14 mouse cellular contexts compared by ENCODE assay signal in genomic region chr10:44589352-44589751, GRCm38 (mm10).
DNase-seq lines count a peak whose midpoint lies in the region; ATAC-seq and TF ChIP-seq lines count a peak whose summit lies in the region.
"Had no signal": no experiment of that assay in that cellular context is flagged by ENCODE, and none has a peak within 500 bp of the region (broad histone marks: within the 10 kb centered on the region; RNA-seq: fewer than 3 reads in every experiment).

No protein-coding gene starts in this region.

- no peak overlapping the region for H3K27ac ChIP-seq in kidney, adult 2 months (ENCODE audit: insufficient read depth, low read depth, low read length)
- no peak overlapping the region for H3K27ac ChIP-seq in kidney, embryonic 15.5 days
- no peak overlapping the region for H3K27ac ChIP-seq in CH12.LX (ENCODE audit: insufficient read depth, low read depth)
- peak overlapping the region; percentile 96 for H3K27ac ChIP-seq in bone marrow macrophage, adult 2 months (ENCODE audit: insufficient read depth, low read depth, low read length)
- no peak overlapping the region for H3K27ac ChIP-seq in midbrain, embryonic 15.5 days
- H3K27ac ChIP-seq: hindbrain, embryonic 14.5 days; liver, embryonic 14.5 days had no signal

- no peaks in the 10 kb centered on the region for H3K79me2 ChIP-seq in CH12.LX (replicated peaks; ENCODE audit: control insufficient read depth, extremely low read depth, insufficient read depth, poor library complexity, severe bottlenecking)

- no peak for TF ChIP-seq RAD21 in CH12.LX (IDR thresholded peaks at IDR 0.05; ENCODE audit: low read depth, low read length)

- no peaks in the 10 kb centered on the region for H3K4me1 ChIP-seq in kidney, adult 2 months (ENCODE audit: control insufficient read depth, insufficient read depth, low read length)
- H3K4me1 ChIP-seq in kidney, embryonic 15.5 days: no peaks in the 10 kb centered on the region
- H3K4me1 ChIP-seq in CH12.LX (ENCODE audit: control insufficient read depth in 1 of 2, insufficient read depth in 2 of 2): peaks cover 0 to 5% of the 10 kb centered on the region in 2 experiments; a peak in 1 of 4 replicates
- peaks cover 24% of the 10 kb centered on the region for H3K4me1 ChIP-seq in bone marrow macrophage, adult 2 months (ENCODE audit: control insufficient read depth, insufficient read depth, low read length)
- no peaks in the 10 kb centered on the region for H3K4me1 ChIP-seq in midbrain, embryonic 15.5 days

- in situ Hi-C loops in CH12.LX (cut with MboI; ENCODE audit: low pct_ligation_motif_present, low pct_unique_long_range_greater_than_20kb, low sequenced_read_pairs): no loop called here

- TF ChIP-seq POLR2A in kidney, adult 2 months (IDR thresholded peaks at IDR 0.05; ENCODE audit: low read depth, low read length): no peak
- TF ChIP-seq POLR2A in CH12.LX (IDR thresholded peaks at IDR 0.05; ENCODE audit: low read depth, low read length): no peak
- no peak for TF ChIP-seq POLR2A in bone marrow macrophage, adult 2 months (IDR thresholded peaks at IDR 0.05; ENCODE audit: borderline replicate concordance, low read depth, low read length)

- peak; percentile 44 for DNase-seq in kidney, adult 2 months
- DNase-seq in CH12.LX (ENCODE audit: extremely low read depth): no peak
- peak; percentile 38 to 48 for DNase-seq in lung, postnatal 4 days
- DNase-seq in spleen, postnatal 14 days (ENCODE audit: low spot score in 2 of 2): no peak
- DNase-seq: cerebellum, adult 11 months; gastrocnemius, postnatal 10 days; kidney, postnatal 14 days had no signal

- no peak for ATAC-seq in kidney, embryonic 15.5 days (replicated peaks; ENCODE audit: low FRiP score)
- no peak for ATAC-seq in midbrain, embryonic 15.5 days (replicated peaks)
- ATAC-seq: activated CD4-positive, CD25-positive, alpha-beta regulatory T cell, adult 4 months had no signal

- H3K36me3 ChIP-seq in kidney, adult 2 months (ENCODE audit: control insufficient read depth, insufficient read depth, low read length): no peaks in the 10 kb centered on the region
- no peaks in the 10 kb centered on the region for H3K36me3 ChIP-seq in kidney, embryonic 15.5 days
- H3K36me3 ChIP-seq in CH12.LX (replicated peaks in 1 of 2; ENCODE audit: control insufficient read depth in 1 of 2, insufficient read depth in 1 of 2, low read length in 1 of 2): no peaks in the 10 kb centered on the region
- H3K36me3 ChIP-seq in midbrain, embryonic 15.5 days (replicated peaks): no peaks in the 10 kb centered on the region
- H3K36me3 ChIP-seq: G1E had no signal

- no peaks in the 10 kb centered on the region for H3K27me3 ChIP-seq in kidney, adult 2 months (replicated peaks; ENCODE audit: control insufficient read depth, insufficient read depth, low read length)
- no peaks in the 10 kb centered on the region for H3K27me3 ChIP-seq in kidney, embryonic 15.5 days
- no peaks in the 10 kb centered on the region for H3K27me3 ChIP-seq in CH12.LX (replicated peaks)
- no peaks in the 10 kb centered on the region for H3K27me3 ChIP-seq in midbrain, embryonic 15.5 days (replicated peaks)

- TF ChIP-seq CTCF in kidney, adult 2 months (conservative IDR thresholded peaks at IDR 0.05; ENCODE audit: insufficient read depth, insufficient read length, low read depth, low read length): no peak
- no peak for TF ChIP-seq CTCF in CH12.LX (conservative IDR thresholded peaks at IDR 0.05 in 1 of 2, IDR thresholded peaks at IDR 0.05 in 1 of 2; ENCODE audit: low read depth in 2 of 2, low read length in 2 of 2)
- TF ChIP-seq CTCF in bone marrow macrophage, adult 2 months (IDR thresholded peaks at IDR 0.05; ENCODE audit: low read depth, low read length): no peak

- H3K4me2 ChIP-seq in kidney, embryonic 15.5 days: no peak overlapping the region
- no peak overlapping the region for H3K4me2 ChIP-seq in CH12.LX (ENCODE audit: insufficient read depth, low read depth, poor library complexity, severe bottlenecking)
- H3K4me2 ChIP-seq in midbrain, embryonic 15.5 days: no peak overlapping the region
- H3K4me2 ChIP-seq: hindbrain, embryonic 14.5 days had no signal

- dilution Hi-C loops in CH12.LX (cut with MboI; ENCODE audit: extremely low pct_ligation_motif_present, extremely low pct_unique_long_range_greater_than_20kb, low sequenced_read_pairs): no loop called here

- no peaks in the 10 kb centered on the region for H3K9me3 ChIP-seq in kidney, embryonic 15.5 days (replicated peaks)
- H3K9me3 ChIP-seq in CH12.LX (replicated peaks; ENCODE audit: low read length): no peaks in the 10 kb centered on the region
- no peaks in the 10 kb centered on the region for H3K9me3 ChIP-seq in midbrain, embryonic 15.5 days
- H3K9me3 ChIP-seq: G1E had no signal

- H3K9ac ChIP-seq in kidney, embryonic 15.5 days: no peak overlapping the region
- no peak overlapping the region for H3K9ac ChIP-seq in CH12.LX (ENCODE audit: insufficient read depth, low read depth)
- no peak overlapping the region for H3K9ac ChIP-seq in midbrain, embryonic 15.5 days
- H3K9ac ChIP-seq: hindbrain, embryonic 14.5 days; liver, embryonic 14.5 days had no signal

- no peak for TF ChIP-seq EP300 in CH12.LX (IDR thresholded peaks at IDR 0.05; ENCODE audit: low read length)

- H3K4me3 ChIP-seq in kidney, adult 2 months (ENCODE audit: insufficient read depth, low read depth, low read length): no peak overlapping the region
- no peak overlapping the region for H3K4me3 ChIP-seq in kidney, embryonic 15.5 days (replicated peaks)
- no peak overlapping the region for H3K4me3 ChIP-seq in CH12.LX (replicated peaks in 1 of 3; ENCODE audit: low read depth in 2 of 3, low read length in 2 of 3, poor library complexity in 1 of 3)
- H3K4me3 ChIP-seq in bone marrow macrophage, adult 2 months (ENCODE audit: insufficient read depth, low read length): no peak overlapping the region
- H3K4me3 ChIP-seq in midbrain, embryonic 15.5 days: no peak overlapping the region

TF ChIP-seq in CH12.LX, 34 proteins besides CTCF, POLR2A, EP300 and RAD21:
- TF ChIP-seq MXI1 (IDR thresholded peaks at IDR 0.05; ENCODE audit: low read depth, low read length): no peak
- TF ChIP-seq BHLHE40 (IDR thresholded peaks at IDR 0.05; ENCODE audit: low read depth, low read length): 0 out of 2 replicates have a peak, but pooled peaks have one; percentile 21

Comparison
In these comparisons a context has a peak if more than half of its experiments do, and no peak if none do; other contexts are left out.
1. DNase-seq: peak in kidney, adult 2 months (single experiment) and lung, postnatal 4 days (2 of 2); none in CH12.LX (single experiment) and spleen, postnatal 14 days (0 of 2).